Comparison of ENCODE assay signal across 8 mouse cellular contexts in the genomic region with DNA sequence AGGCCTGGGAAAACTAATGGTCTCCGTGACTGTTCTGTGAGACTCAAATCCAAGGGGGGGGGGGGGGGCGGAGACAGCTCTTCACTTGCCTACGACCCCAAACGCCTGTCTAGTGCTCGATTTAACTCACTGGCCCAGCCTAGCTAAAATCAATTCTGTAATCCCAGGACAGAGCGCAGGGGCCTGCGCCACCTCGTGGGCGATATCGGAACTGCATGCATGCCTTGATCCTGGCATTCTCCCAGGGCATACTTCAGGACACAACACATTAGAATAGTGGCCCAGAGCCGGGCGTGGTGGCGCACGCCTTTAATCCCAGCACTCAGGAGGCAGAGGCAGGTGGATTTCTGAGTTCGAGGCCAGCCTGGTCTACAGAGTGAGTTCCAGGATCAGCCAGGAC. TPM values are rescaled to one million over a fixed set of nuclear protein-coding genes. Genes with fewer than 3 reads are reported as not detected.
DNase-seq lines count a peak whose midpoint lies in the region; ATAC-seq lines count a peak whose summit lies in the region.

No protein-coding gene starts in this region.

- no peaks in the 10 kb centered on the region for H3K36me3 ChIP-seq in embryonic facial prominence, embryonic 14.5 days (ENCODE audit: control insufficient read depth, insufficient read depth, low read length)
- no peaks in the 10 kb centered on the region for H3K36me3 ChIP-seq in heart, embryonic 11.5 days (ENCODE audit: control insufficient read depth, insufficient read depth, low read length)
- H3K36me3 ChIP-seq in kidney, embryonic 14.5 days (ENCODE audit: control insufficient read depth, insufficient read depth, low read length): no peaks in the 10 kb centered on the region

- no peak overlapping the region for H3K27ac ChIP-seq in embryonic facial prominence, embryonic 14.5 days (replicated peaks; ENCODE audit: low read depth, low read length)
- no peak overlapping the region for H3K27ac ChIP-seq in heart, embryonic 11.5 days (ENCODE audit: low read depth, low read length)
- H3K27ac ChIP-seq in kidney, embryonic 14.5 days (ENCODE audit: low read depth, low read length): no peak overlapping the region

- no peak overlapping the region for H3K4me2 ChIP-seq in embryonic facial prominence, embryonic 14.5 days (ENCODE audit: low read depth, low read length)
- H3K4me2 ChIP-seq in heart, embryonic 11.5 days: no peak overlapping the region
- no peak overlapping the region for H3K4me2 ChIP-seq in kidney, embryonic 14.5 days (replicated peaks; ENCODE audit: low read depth, low read length)

- no peaks in the 10 kb centered on the region for H3K27me3 ChIP-seq in embryonic facial prominence, embryonic 14.5 days (replicated peaks; ENCODE audit: control insufficient read depth, insufficient read depth, low read length)
- no peaks in the 10 kb centered on the region for H3K27me3 ChIP-seq in heart, embryonic 11.5 days (ENCODE audit: control insufficient read depth, insufficient read depth, low read length)
- no peaks in the 10 kb centered on the region for H3K27me3 ChIP-seq in kidney, embryonic 14.5 days (ENCODE audit: control insufficient read depth, insufficient read depth, low read length)

- no peaks in the 10 kb centered on the region for H3K9me3 ChIP-seq in embryonic facial prominence, embryonic 14.5 days (ENCODE audit: control insufficient read depth, low read length)
- H3K9me3 ChIP-seq in heart, embryonic 11.5 days (replicated peaks; ENCODE audit: control insufficient read depth, low read length): no peaks in the 10 kb centered on the region
- H3K9me3 ChIP-seq in kidney, embryonic 14.5 days (ENCODE audit: control insufficient read depth, low read length): no peaks in the 10 kb centered on the region

- WGBS in embryonic facial prominence, embryonic 14.5 days: 6% methylated on average over 14 of the region's 15 CpGs
- WGBS in heart, embryonic 11.5 days (ENCODE audit: insufficient replicate concordance): 7% methylated on average over 15 of the region's 15 CpGs
- WGBS in kidney, embryonic 14.5 days: 9% methylated on average over 15 of the region's 15 CpGs

- peaks cover 4% of the 10 kb centered on the region; the same call in 1 of the 2 replicates for H3K4me1 ChIP-seq in embryonic facial prominence, embryonic 14.5 days (ENCODE audit: control insufficient read depth, insufficient read depth, low read length)
- H3K4me1 ChIP-seq in heart, embryonic 11.5 days (ENCODE audit: control insufficient read depth, insufficient read depth, low read length): no peaks in the 10 kb centered on the region
- 0 out of 2 replicates have a peak, but pooled peaks cover 8% of the 10 kb centered on the region for H3K4me1 ChIP-seq in kidney, embryonic 14.5 days (ENCODE audit: control insufficient read depth, insufficient read depth, low read length)

- DNase-seq in 416B (ENCODE audit: low read depth) (peak; percentile 82), liver (peak; percentile 82)
- DNase-seq in adrenal gland, postnatal 4 days (ENCODE audit: low spot score in 2 of 2): peak; percentile 74 to 81
- DNase-seq in embryonic facial prominence, embryonic 14.5 days (ENCODE audit: low spot score): peak; percentile 68
- DNase-seq in monocyte, adult 2 months (ENCODE audit: low read depth in 1 of 2, low spot score in 2 of 2): peak; percentile 34 to 63
- peak; percentile 75 to 92 for DNase-seq in spleen, postnatal 4 days (ENCODE audit: low spot score in 2 of 2)

- ATAC-seq in embryonic facial prominence, embryonic 14.5 days (ENCODE audit: low read depth): peak; percentile 24; the same call in 1 of the 2 replicates
- peak; percentile 41; the same call in 1 of the 2 replicates for ATAC-seq in heart, embryonic 11.5 days (replicated peaks; ENCODE audit: insufficient number of reproducible peaks, low FRiP score, low TSS enrichment)
- ATAC-seq in kidney, embryonic 14.5 days (ENCODE audit: low FRiP score, low TSS enrichment): peak; percentile 24; the same call in 1 of the 2 replicates

- no peak overlapping the region for H3K4me3 ChIP-seq in embryonic facial prominence, embryonic 14.5 days (ENCODE audit: low read depth, low read length)
- no peak overlapping the region for H3K4me3 ChIP-seq in heart, embryonic 11.5 days (ENCODE audit: low read depth, low read length)
- no peak overlapping the region for H3K4me3 ChIP-seq in kidney, embryonic 14.5 days (ENCODE audit: low read length)

- H3K9ac ChIP-seq in embryonic facial prominence, embryonic 14.5 days (ENCODE audit: low read depth, low read length): no peak overlapping the region
- H3K9ac ChIP-seq in heart, embryonic 11.5 days (ENCODE audit: low read depth, low read length): no peak overlapping the region
- H3K9ac ChIP-seq in kidney, embryonic 14.5 days (ENCODE audit: low read depth, low read length): no peak overlapping the region

RNA-seq across cellular contexts. Expression of a gene that starts 32.2 kb away (rescaled TPM):
- not detected for total RNA-seq in adrenal gland, postnatal 4 days (2021)
- not detected in 2 replicates for polyA plus RNA-seq in embryonic facial prominence, embryonic 14.5 days (2014; fragmentation: Nextera tagmentation; extraction: Ambion mirVana)
- not detected in 2 replicates for polyA plus RNA-seq in heart, embryonic 11.5 days (2014; fragmentation: Nextera tagmentation; extraction: Ambion mirVana)
- not detected in 2 replicates for polyA plus RNA-seq in kidney, embryonic 14.5 days (2014; fragmentation: Nextera tagmentation; extraction: Ambion mirVana)
